In the genomic region with DNA sequence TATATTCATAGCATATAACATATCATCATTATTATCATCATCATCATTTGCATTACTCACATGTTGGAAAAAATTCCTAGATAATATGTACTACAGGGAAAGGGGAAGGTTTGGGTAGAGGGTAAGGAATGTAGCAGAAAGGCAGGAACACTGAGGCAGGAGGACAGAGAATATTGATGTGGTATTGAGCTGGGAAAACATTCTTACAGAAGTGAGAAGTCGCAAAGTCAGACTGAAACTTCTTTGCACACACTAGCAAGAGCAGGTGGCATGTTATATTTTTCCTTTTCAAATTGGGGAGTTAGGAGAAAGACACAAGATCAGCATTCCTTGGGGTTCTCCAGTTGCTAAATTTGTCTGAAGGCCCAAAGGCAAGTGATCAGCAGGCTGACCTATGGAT, we compare ENCODE assay signal across 32 mouse cellular contexts.
"Had no signal": no experiment of that assay in that cellular context is flagged by ENCODE, and none has a peak within 500 bp of the region (broad histone marks: within the 10 kb centered on the region; RNA-seq: fewer than 3 reads in every experiment).

No protein-coding gene starts in this region.

- H3K27ac ChIP-seq: limb, embryonic 10.5 days; limb, embryonic 12.5 days; limb, embryonic 13.5 days; limb, embryonic 15.5 days; liver, embryonic 12.5 days; liver, embryonic 13.5 days; liver, embryonic 14.5 days; liver, embryonic 15.5 days; lung, embryonic 15.5 days; macrophage; midbrain, embryonic 10.5 days; midbrain, embryonic 12.5 days; midbrain, embryonic 13.5 days; midbrain, embryonic 15.5 days; neural tube, embryonic 12.5 days had no signal

- H3K36me3 ChIP-seq: limb, embryonic 10.5 days; limb, embryonic 12.5 days; limb, embryonic 13.5 days; limb, embryonic 15.5 days; liver, embryonic 12.5 days; liver, embryonic 13.5 days; liver, embryonic 15.5 days; lung, embryonic 15.5 days; midbrain, embryonic 10.5 days; midbrain, embryonic 12.5 days; midbrain, embryonic 13.5 days; midbrain, embryonic 15.5 days; neural tube, embryonic 12.5 days had no signal

- H3K9me3 ChIP-seq: limb, embryonic 10.5 days; limb, embryonic 12.5 days; limb, embryonic 13.5 days; limb, embryonic 15.5 days; liver, embryonic 12.5 days; liver, embryonic 13.5 days; liver, embryonic 15.5 days; lung, embryonic 15.5 days; megakaryocyte, embryonic 14.5 days; midbrain, embryonic 10.5 days; midbrain, embryonic 12.5 days; midbrain, embryonic 13.5 days; midbrain, embryonic 15.5 days; neural tube, embryonic 12.5 days had no signal

- H3K4me3 ChIP-seq: limb, embryonic 10.5 days; limb, embryonic 12.5 days; limb, embryonic 13.5 days; limb, embryonic 15.5 days; liver, embryonic 12.5 days; liver, embryonic 13.5 days; liver, embryonic 15.5 days; lung, embryonic 15.5 days; megakaryocyte, embryonic 14.5 days; midbrain, embryonic 10.5 days; midbrain, embryonic 12.5 days; midbrain, embryonic 13.5 days; midbrain, embryonic 15.5 days; myocyte; neural tube, embryonic 12.5 days had no signal

- H3K9ac ChIP-seq: limb, embryonic 12.5 days; limb, embryonic 13.5 days; limb, embryonic 15.5 days; liver, embryonic 12.5 days; liver, embryonic 13.5 days; liver, embryonic 14.5 days; liver, embryonic 15.5 days; liver, postnatal 0 days; lung, embryonic 14.5 days; lung, embryonic 15.5 days; midbrain, embryonic 12.5 days; midbrain, embryonic 13.5 days; midbrain, embryonic 15.5 days; neural tube, embryonic 12.5 days had no signal

- ATAC-seq: liver, embryonic 12.5 days; liver, postnatal 0 days; lung, postnatal 0 days; midbrain, embryonic 13.5 days; midbrain, embryonic 15.5 days; midbrain, embryonic 16.5 days had no signal

- H3K4me1 ChIP-seq: limb, embryonic 10.5 days; limb, embryonic 12.5 days; limb, embryonic 15.5 days; liver, embryonic 12.5 days; liver, embryonic 13.5 days; liver, embryonic 15.5 days; lung, embryonic 15.5 days; megakaryocyte, embryonic 14.5 days; midbrain, embryonic 10.5 days; midbrain, embryonic 12.5 days; midbrain, embryonic 15.5 days; neural tube, embryonic 12.5 days had no signal

- H3K4me2 ChIP-seq: limb, embryonic 12.5 days; limb, embryonic 13.5 days; limb, embryonic 15.5 days; liver, embryonic 11.5 days; liver, embryonic 12.5 days; liver, embryonic 13.5 days; liver, embryonic 15.5 days; lung, embryonic 14.5 days; lung, embryonic 15.5 days; midbrain, embryonic 11.5 days; midbrain, embryonic 12.5 days; midbrain, embryonic 13.5 days; midbrain, embryonic 15.5 days; neural tube, embryonic 12.5 days had no signal

- H3K27me3 ChIP-seq: limb, embryonic 12.5 days; limb, embryonic 13.5 days; limb, embryonic 15.5 days; liver, embryonic 12.5 days; liver, embryonic 13.5 days; liver, embryonic 15.5 days; lung, embryonic 15.5 days; megakaryocyte, embryonic 14.5 days; midbrain, embryonic 12.5 days; midbrain, embryonic 13.5 days; midbrain, embryonic 15.5 days; neural tube, embryonic 12.5 days had no signal

- DNase-seq: left cerebral cortex, postnatal 4 days; liver; liver, embryonic 13.5 days; liver, postnatal 0 days; lung, adult 18-20 months; lung, adult 2 months; lung, embryonic 14.5 days; lung, postnatal 10 days; lung, postnatal 14 days; lung, postnatal 36 days; lung, postnatal 4 days; midbrain, embryonic 14.5 days had no signal
